Mouse (Mus musculus) megakaryocyte, embryonic 14.5 days (primary cell): ENCODE data around the gene Smurf1.

Experiments
- FLI1 ChIP-seq: IDR thresholded peaks from 2 replicates; pipeline ENCODE4 v1.6.1; 2012; ENCODE audit warnings: low read length, inconsistent platforms, mixed read lengths
- GATA1 ChIP-seq: IDR thresholded peaks from 3 replicates; pipeline ENCODE4 v1.6.1; 2012; ENCODE audit warnings: mixed read lengths, low read length, inconsistent platforms, borderline replicate concordance

DNA sequence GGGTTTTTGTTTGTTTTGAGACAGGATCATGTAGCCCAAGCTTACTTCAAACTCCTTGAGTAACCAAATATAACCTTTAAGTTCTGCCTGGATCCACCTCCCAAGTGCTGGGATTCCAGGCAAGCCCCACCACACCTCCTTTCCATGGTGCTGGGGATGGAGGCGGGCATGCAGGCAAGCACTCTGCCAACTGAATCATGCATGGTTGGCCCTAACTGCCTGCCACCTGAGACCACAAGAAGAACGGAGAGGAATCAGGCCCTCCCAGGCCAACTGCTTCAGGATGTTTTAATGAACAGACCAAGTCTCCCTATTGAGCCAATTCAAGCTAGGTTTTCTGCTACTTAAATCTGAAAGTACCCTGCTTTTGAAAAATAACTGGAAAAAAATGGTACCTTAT lies 13.1 kb downstream of the Smurf1 start:
- TF ChIP-seq GATA1 (no peak), FLI1 (no peak)
